Mouse (Mus musculus): ENCODE data around the gene Glmp.
"Not testable (repeated sequence)": the region's sequence is repeated elsewhere in the genome, so short reads cannot be mapped to it uniquely, and the experiment has no call there.

The Glmp gene

GRCm38 (mm10) chr3:88324951-88325405, at the start of gene Glmp:
Gene Glmp (plus strand): TSS chr3:88325023.
- DNase-seq = peak; percentile 81

DNA sequence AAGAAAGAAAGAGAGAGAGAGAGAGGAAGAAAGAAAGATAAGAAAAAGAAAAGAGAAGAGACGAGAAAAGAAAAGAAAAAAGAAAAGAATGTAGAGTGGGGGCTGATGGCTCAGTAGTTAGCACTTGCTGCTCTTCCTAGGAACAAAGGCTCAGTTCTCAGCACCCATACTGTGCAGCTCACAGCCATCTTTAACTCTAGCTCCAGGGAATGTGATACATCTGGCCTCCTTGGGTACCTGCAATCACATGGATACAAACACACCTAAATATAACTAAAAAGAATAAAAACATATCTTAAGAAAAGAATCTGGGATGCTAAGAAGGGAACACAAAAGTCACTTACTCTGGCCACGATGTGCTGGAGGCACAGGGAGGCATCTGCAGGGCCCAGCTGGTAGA, 48.7 kb upstream of the Glmp start:
- no peak for DNase-seq

DNA sequence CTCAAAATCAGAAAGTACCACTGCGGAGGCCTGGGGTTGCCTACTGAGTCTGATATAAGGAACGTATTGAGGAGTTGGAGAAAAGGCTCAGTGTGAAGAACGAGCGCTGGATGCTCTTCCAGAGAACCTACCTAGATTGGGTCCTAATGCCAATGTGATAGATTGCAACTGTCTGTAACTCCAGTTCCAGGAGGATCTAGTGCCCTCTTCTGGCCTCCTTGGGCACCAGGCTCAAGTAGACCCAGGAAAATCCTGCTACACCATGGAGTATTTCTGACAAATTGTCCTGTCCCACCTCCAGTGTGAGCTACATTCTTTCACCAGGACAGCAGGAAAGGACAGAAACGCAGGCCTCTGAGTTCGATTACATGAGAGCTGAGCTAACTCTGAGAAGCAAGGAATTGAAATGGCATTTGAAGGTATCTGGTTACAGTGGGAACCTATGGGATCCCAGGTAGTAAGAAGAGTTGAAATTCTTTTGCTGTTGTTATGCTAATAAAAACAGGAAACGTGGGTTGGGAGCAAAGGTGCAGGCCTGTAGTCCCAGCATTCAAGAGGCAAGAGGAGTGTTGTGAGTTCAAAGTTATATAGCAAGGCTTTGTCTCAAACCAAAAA, 48.2 kb upstream of the Glmp start:
- peak; percentile 51 for DNase-seq

DNA sequence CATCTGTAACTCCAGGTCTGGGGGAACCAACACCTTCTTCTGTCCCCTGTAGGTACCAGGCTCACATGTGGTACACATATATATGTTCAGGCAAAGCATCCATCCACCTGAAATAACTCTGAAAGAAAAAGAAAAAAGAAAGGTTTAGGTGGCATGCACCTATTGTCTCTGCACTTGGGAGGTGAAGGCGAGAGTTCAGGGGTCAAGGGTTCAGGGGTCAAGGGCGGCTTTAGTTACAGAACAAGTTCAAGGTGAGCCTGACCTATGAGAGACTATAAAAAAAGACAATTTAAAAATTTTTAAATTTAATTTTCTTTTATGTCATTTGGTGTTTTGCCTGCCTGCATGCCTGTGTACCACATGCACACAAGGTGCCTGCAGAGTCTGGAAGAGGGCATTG, 44.8 kb upstream of the Glmp start:
- DNase-seq = no peak

DNA sequence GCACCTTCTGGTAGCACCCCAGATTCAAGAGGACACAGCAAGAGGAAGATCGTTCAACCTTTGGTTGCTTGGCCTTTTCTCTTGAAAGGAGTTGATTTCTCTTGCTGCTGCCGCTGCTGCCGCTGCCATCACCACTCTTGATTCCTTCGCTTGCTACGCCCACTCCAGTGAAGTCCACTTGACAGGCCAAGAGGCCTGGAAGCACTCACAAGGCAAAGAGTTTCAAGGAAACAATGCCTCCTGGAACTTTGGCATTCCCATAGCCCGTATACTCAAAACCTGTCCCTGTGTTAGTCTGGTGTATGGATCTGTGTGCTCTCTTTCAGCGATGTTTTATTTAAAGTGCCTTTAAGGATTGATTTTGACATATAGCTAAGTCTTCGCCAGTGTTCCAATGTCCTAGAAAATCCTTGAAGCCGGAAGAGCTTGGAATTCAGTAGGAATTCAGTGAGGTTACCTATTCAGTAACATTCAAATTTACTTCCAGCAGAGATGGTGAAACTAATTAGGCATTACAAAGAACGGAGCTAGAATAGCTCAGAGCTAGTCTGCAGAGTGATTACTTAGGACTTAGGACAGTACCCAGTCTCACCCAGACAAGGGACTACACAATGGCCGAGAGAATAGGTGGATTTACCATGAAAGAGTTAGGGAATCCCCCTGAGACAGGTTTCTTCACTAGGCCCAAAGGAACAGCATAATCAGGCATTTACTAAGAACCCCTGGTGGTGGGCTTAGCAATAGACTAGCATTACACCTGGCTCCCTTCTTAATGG, 43.5 kb upstream of the Glmp start:
- not testable (repeated sequence) for DNase-seq

GRCm38 (mm10) chr3:88284815-88285564, 39.8 kb upstream of the Glmp start:
- not testable (repeated sequence) for DNase-seq

- not testable (repeated sequence) for DNase-seq
Measured at GRCm38 (mm10) chr3:88285565-88285895, 39.3 kb upstream of the Glmp start.

DNA sequence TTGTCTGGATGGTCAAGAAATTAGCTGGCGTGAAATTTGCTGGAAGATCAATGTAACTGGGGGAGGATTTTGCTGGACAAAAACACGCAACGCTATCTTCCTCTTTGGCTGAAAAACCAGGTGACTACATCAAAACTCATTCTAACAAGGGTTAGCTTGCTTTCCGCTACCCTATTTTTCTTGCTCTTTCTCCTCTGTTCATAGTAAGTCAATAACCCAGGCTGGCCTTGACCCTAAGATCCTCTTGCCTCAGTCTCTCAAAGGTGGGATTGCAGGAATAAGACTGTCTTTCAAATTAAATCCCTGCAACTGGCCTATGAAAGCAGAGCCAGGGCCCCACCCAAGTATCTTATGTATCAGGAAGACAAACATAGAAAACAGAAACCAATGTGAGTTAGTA, 37.7 kb upstream of the Glmp start, which contains the start of gene Gm38392:
Gene Gm38392, minus strand, starts transcription at position 101 of the 400 bp plus-strand sequence.
- no peak for DNase-seq

DNA sequence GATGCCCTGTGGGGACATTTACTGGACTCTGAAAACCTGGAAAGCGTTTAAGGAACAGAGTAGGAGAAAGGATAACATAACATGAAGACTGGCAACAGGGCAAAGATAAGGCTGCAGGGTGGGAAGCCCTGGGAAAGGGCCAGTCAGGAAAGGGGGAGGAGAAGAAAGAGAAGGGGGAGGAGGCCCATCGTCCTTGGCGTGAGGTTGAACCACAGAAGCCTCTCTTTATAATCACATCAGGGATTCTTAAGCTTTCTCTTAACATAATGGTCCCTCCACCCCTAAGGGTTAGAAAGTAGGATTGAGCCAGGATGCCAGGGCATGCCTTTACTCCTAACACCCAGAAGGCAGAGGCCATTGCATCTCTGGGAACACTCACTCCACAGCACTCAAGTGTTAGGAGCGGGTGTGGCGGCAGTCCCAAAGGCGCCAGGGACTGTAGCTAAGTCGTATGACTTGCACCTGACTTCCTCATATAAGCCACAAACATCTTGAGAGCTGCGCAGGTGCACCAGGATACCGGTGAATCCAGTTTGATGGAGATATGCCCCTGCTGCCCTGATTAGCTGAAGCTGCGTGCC, 36.6 kb upstream of the Glmp start:
- DNase-seq = not testable (repeated sequence)

- DNase-seq = peak; percentile 43
Measured at GRCm38 (mm10) chr3:88291970-88292369, 32.9 kb upstream of the Glmp start.

DNA sequence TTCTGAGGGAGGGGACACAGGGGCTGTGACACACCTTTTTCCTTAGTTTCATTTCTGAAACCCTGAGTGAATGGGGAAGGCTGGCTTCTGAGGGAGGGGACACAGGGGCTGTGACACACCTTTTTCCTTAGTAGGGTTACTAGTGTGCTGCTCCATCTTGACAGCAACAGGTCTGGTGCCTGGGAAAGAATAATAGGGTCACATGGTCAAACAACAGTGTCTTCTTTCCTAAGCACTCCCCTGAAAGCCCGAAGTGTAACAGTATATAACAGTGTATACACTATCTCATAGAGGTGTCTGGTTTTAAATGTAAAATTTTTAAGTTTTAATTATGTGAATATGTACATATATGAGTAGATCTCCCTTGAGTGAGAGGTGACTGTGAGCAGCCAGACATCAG, 29.6 kb upstream of the Glmp start:
- DNase-seq = not testable (repeated sequence)

DNA sequence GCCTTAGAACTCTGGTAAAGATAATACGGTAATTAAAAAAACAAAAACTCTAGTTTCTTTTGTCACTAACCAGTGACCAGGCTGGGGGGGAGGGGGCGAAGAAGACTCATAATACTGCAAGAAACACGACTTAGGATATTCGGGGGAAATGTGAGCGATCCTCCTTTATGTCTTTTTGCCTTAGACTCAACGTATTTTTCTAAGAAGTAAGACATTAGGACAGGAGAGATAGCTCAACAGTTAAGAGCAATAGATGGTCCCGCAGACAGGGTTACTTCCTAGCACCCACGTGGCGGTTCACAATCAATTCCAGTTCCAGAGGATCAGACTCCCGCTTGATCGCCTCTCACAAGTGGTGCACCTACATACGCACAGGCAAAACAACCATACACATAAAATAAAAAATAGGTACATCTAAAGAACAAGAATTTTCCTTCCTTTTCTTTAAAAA, 28.7 kb upstream of the Glmp start:
- no peak for DNase-seq

DNA sequence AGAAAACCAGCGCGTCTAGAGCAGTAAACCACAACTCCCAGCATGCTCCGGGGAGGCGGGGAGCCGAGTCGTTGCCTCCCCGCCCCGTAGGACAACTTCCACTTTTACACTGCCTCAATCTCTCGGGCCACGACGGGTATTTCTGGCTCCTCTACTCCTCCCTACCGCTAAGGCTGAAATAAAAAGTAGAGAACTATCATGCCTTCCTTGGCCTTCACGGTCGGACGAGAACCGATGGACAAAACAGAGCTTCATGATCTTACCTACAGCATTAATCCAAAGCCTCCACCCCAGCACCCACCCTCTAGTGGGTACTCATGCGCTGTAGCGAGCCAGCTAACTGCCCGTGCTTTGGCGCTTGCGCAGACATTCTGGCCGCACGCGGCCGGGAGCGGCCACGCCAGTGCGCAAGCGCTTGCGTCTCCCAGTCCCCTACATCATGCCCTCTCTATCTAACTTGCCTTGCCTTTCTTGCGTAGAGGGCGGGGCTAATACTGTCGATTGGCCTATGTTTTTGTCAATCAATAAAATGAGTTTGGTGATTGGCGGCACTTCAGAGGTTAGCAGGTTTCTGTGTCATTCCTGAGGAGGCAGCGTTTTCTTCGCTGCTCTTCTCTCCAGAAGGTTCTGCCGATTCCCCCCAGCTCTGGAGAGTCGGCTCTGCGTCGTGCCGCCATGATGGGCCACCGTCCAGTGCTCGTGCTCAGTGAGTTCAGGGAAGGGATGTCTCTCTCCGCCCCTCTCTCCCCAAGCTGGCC, 28.1 kb upstream of the Glmp start, which contains the start of the genes Tsacc and Cct3:
Gene Tsacc, minus strand, starts transcription at position 439 of the 758 bp plus-strand sequence.
Gene Cct3, plus strand, starts transcription at position 556 of the 758 bp plus-strand sequence.
- peak; percentile 99 for DNase-seq

- peak; percentile 9 for DNase-seq
Measured at GRCm38 (mm10) chr3:88297321-88297851, 27.4 kb upstream of the Glmp start.

DNA sequence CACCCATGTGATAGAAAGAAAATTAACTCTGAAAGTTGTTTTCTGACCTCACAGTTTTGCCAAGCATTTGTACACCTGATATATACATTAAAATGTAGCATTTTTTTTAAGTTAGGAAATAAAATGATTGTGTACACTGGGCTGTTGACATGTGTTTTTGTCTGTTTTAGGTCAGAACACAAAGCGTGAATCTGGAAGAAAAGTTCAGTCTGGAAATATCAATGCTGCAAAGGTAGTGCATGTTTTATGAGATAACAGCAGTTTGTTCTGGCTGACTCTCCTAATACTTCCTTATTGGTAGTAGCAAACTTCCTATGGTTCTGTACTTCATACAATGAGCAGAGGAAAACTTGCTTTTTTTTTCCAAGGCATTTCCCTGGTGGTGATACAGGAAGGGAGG, 25.7 kb upstream of the Glmp start:
- DNase-seq = no peak

- DNase-seq = no peak
Measured at GRCm38 (mm10) chr3:88328956-88329355, 4.1 kb downstream of the Glmp start.

GRCm38 (mm10) chr3:88331282-88331681, 6.5 kb downstream of the Glmp start:
- peak; percentile 66 for DNase-seq

DNA sequence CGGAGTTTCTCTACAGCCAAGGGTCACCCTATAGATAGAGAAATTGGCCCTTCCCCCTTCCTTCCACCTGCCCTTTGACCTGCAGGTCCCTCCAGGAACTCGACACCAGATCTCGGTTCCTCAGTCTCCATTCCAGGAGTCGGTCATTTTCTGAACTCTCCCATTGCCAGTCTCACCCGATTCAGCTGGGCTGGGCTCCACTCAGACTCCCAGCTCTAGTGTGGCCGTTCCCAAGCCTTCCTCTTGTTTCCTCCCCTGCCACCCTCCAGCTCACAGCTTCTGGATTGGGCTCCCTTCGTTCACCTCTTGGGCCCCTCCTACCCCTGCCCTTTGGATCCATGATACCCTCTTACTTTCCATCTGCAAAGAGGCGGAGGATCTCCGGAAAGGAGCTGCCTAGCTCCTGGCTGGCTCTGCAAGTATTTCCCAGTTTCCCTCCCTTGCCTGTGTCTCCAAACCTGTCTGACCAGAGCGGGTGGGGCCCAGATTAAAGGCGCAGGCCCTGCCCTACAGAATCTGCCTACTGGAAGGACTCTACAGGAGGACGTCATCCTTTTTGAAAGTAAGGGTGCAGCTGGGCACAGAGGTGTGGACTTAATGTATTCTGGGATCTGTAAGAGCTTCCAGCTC, 9.3 kb downstream of the Glmp start:
- peak; percentile 59 for DNase-seq

DNA sequence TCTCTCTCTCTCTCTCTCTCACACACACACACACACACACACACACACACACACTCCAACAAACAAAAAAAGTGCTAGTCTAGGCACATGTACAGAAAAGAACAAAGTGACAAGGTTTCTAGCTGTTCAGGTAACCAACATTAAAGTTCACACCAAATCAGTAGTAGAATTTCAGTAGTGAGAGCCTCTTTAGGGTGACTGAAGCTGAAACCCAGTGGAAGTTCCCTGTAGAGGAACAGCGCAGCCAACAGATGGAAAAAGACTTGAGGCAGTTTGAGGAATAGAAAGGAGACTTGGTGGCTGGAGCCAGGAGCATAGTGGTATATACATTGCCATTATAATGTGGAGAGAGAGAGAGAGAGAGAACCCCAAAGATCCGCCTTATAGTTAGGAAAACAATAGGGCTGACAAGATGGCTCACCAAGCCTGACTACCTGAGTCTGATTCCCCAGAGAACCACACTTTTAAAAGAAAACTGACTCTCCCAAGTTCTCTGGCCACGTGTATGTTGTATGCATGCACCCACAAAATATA, 10.1 kb downstream of the Glmp start:
- DNase-seq = no peak

DNA sequence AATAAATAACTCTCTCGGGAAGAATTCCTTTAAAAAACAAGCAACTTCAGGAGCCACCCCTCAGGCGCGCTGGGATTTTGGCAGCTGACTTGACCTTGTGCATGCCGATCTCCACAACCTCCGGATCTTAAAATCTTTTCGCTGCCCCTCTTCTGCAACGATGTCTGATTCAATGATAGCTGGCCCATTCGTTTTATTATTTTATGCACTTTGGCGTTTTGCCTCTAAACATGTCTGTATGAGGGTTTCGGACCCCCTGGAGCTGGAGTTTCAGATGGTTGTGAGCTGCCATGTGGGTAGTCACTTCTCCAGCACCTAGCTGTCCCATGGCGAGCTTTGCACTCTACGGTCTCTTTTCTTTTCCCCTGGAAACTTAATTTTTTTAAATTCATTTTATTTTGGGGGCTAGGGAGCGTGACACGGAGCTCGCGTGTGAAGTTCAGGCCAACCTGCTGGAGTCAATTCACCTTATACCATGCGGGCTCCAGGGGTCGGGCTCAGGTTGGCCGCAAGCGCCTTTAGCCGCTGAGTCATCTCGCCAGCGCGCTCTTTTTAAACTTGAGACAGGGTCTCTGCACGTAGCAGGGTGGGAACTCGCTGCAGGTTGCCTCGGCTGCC, 10.7 kb downstream of the Glmp start:
- peak; percentile 48 for DNase-seq

Measured in kidney, adult 9 months (tissue).